8 mouse cellular contexts compared by ENCODE assay signal in genomic region chr16:11579676-11580098, GRCm38 (mm10).
DNase-seq lines count a peak whose midpoint lies in the region; ATAC-seq and TF ChIP-seq lines count a peak whose summit lies in the region.

No protein-coding gene starts in this region.

- no peaks in the 10 kb centered on the region for H3K27me3 ChIP-seq in liver, adult 2 months (ENCODE audit: control insufficient read depth, insufficient read depth, low read length)
- no peaks in the 10 kb centered on the region for H3K27me3 ChIP-seq in liver, embryonic 12.5 days (replicated peaks)
- no peaks in the 10 kb centered on the region for H3K27me3 ChIP-seq in cerebellum, adult 2 months (ENCODE audit: control insufficient read depth, insufficient read depth, low read length)
- no peaks in the 10 kb centered on the region for H3K27me3 ChIP-seq in hindbrain, embryonic 15.5 days
- no peaks in the 10 kb centered on the region for H3K27me3 ChIP-seq in midbrain, embryonic 12.5 days

- peaks cover 1% of the 10 kb centered on the region; the same call in 1 of the 2 replicates for H3K36me3 ChIP-seq in liver, adult 2 months (ENCODE audit: control insufficient read depth, insufficient read depth, low read length)
- H3K36me3 ChIP-seq in liver, embryonic 12.5 days = no peaks in the 10 kb centered on the region
- no peaks in the 10 kb centered on the region for H3K36me3 ChIP-seq in hindbrain, embryonic 15.5 days
- no peaks in the 10 kb centered on the region for H3K36me3 ChIP-seq in midbrain, embryonic 12.5 days

- TF ChIP-seq POLR2A in liver, adult 2 months (IDR thresholded peaks at IDR 0.05; ENCODE audit: extremely low read depth, insufficient read depth, low read length) = no peak
- no peak for TF ChIP-seq POLR2A in cerebellum, adult 2 months (IDR thresholded peaks at IDR 0.05; ENCODE audit: borderline replicate concordance, insufficient read depth, low read length)

- H3K9me3 ChIP-seq in liver, embryonic 12.5 days (replicated peaks) = no peaks in the 10 kb centered on the region
- H3K9me3 ChIP-seq in hindbrain, embryonic 15.5 days = no peaks in the 10 kb centered on the region
- H3K9me3 ChIP-seq in midbrain, embryonic 12.5 days = no peaks in the 10 kb centered on the region

- peak; percentile 70 for TF ChIP-seq CTCF in liver, adult 2 months (IDR thresholded peaks at IDR 0.05; ENCODE audit: low read depth, low read length)
- TF ChIP-seq CTCF in cerebellum, adult 2 months (IDR thresholded peaks at IDR 0.05; ENCODE audit: borderline replicate concordance, insufficient read depth, low read depth, low read length) = peak; percentile 81

- no peaks in the 10 kb centered on the region for H3K79me2 ChIP-seq in liver, adult 2 months (ENCODE audit: control insufficient read depth, insufficient read depth, low read length)

- WGBS in liver, adult 2 months = 59% methylated on average over 4 of the region's 4 CpGs
- WGBS in liver, embryonic 12.5 days (ENCODE audit: insufficient replicate concordance) = 45% methylated on average over 4 of the region's 4 CpGs
- 40% methylated on average over 4 of the region's 4 CpGs for WGBS in cerebellum, adult 2 months
- 42% methylated on average over 4 of the region's 4 CpGs for WGBS in hindbrain, embryonic 15.5 days
- WGBS in midbrain, embryonic 12.5 days = 57% methylated on average over 4 of the region's 4 CpGs

- no peak overlapping the region for H3K27ac ChIP-seq in liver, adult 2 months (replicated peaks; ENCODE audit: insufficient read depth, low read depth, low read length)
- no peak overlapping the region for H3K27ac ChIP-seq in liver, embryonic 12.5 days
- H3K27ac ChIP-seq in cerebellum, adult 2 months (ENCODE audit: insufficient read depth, low read length) = no peak overlapping the region
- H3K27ac ChIP-seq in hindbrain, embryonic 15.5 days (replicated peaks) = 0 out of 2 replicates have a peak overlapping the region, but pooled peaks have one; percentile 5
- no peak overlapping the region for H3K27ac ChIP-seq in midbrain, embryonic 12.5 days (replicated peaks)

- peak; percentile 19 for DNase-seq in liver, adult 2 months (ENCODE audit: extremely low read depth, low read depth, low spot score)
- DNase-seq in cerebellum, adult 2 months = peak; percentile 31
- DNase-seq in gastrocnemius, adult 18-20 months (ENCODE audit: low spot score) = peak; percentile 47
- DNase-seq in left cerebral cortex, adult 18-20 months (ENCODE audit: low spot score in 2 of 2) = peak; percentile 32 to 43
- DNase-seq in thymus, postnatal 14 days = peak; percentile 23

- H3K4me2 ChIP-seq in liver, embryonic 12.5 days = no peak overlapping the region
- H3K4me2 ChIP-seq in hindbrain, embryonic 15.5 days = no peak overlapping the region
- H3K4me2 ChIP-seq in midbrain, embryonic 12.5 days (replicated peaks) = no peak overlapping the region

- no peak overlapping the region for H3K4me3 ChIP-seq in liver, adult 2 months (ENCODE audit: insufficient read depth, low read depth, low read length)
- H3K4me3 ChIP-seq in liver, embryonic 12.5 days = no peak overlapping the region
- no peak overlapping the region for H3K4me3 ChIP-seq in cerebellum, adult 2 months (replicated peaks; ENCODE audit: insufficient read depth, low read depth, low read length)
- H3K4me3 ChIP-seq in hindbrain, embryonic 15.5 days = no peak overlapping the region
- H3K4me3 ChIP-seq in midbrain, embryonic 12.5 days = no peak overlapping the region

- ATAC-seq in liver, embryonic 12.5 days = no peak
- peak; percentile 82 for ATAC-seq in hindbrain, embryonic 15.5 days (ENCODE audit: low FRiP score, low read depth)
- peak; percentile 58; the same call in 1 of the 2 replicates for ATAC-seq in midbrain, embryonic 12.5 days (ENCODE audit: low FRiP score, low read depth)

- H3K4me1 ChIP-seq in liver, adult 2 months (ENCODE audit: control insufficient read depth, insufficient read depth, low read length) = no peaks in the 10 kb centered on the region
- H3K4me1 ChIP-seq in liver, embryonic 12.5 days = peaks cover 54% of the 10 kb centered on the region
- H3K4me1 ChIP-seq in cerebellum, adult 2 months (ENCODE audit: control insufficient read depth, insufficient read depth, low read length) = peaks cover 10% of the 10 kb centered on the region
- peaks cover 15% of the 10 kb centered on the region for H3K4me1 ChIP-seq in hindbrain, embryonic 15.5 days (replicated peaks)
- H3K4me1 ChIP-seq in midbrain, embryonic 12.5 days = no peaks in the 10 kb centered on the region

- H3K9ac ChIP-seq in liver, adult 2 months (ENCODE audit: low read depth, low read length) = no peak overlapping the region
- no peak overlapping the region for H3K9ac ChIP-seq in liver, embryonic 12.5 days
- H3K9ac ChIP-seq in hindbrain, embryonic 15.5 days = no peak overlapping the region
- H3K9ac ChIP-seq in midbrain, embryonic 12.5 days (replicated peaks) = no peak overlapping the region
